ENCODE assay signal across 8 mouse cellular contexts in the genomic region with DNA sequence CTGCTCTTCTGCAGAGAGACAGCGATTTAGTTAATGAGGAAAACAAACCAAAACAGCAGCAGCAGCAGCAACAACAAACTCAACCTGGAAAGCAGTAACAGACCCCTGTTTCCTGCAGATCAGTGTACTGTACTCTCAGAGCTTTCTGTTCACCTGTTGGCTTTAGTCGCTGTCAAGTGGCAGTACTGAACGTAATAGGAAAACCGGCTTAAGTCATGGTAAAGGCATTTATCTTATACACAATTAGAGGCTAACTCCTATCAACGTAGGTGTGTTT. TPM values are rescaled to one million over a fixed set of nuclear protein-coding genes. Genes with fewer than 3 reads are reported as not detected.
DNase-seq lines count a peak whose midpoint lies in the region; ATAC-seq and TF ChIP-seq lines count a peak whose summit lies in the region.

No protein-coding gene starts in this region.

- TF ChIP-seq POLR2A in bone marrow macrophage, adult 2 months (IDR thresholded peaks at IDR 0.05; ENCODE audit: borderline replicate concordance, low read depth, low read length), result no peak

- H3K4me1 ChIP-seq in heart, embryonic 14.5 days (ENCODE audit: control insufficient read depth in 2 of 2, insufficient read depth in 2 of 2, low read length in 2 of 2), result peaks cover 0 to 25% of the 10 kb centered on the region in 2 experiments; a peak in 3 of 4 replicates
- peaks cover 4% of the 10 kb centered on the region; the same call in 1 of the 2 replicates for H3K4me1 ChIP-seq in bone marrow macrophage, adult 2 months (ENCODE audit: control insufficient read depth, insufficient read depth, low read length)
- no peaks in the 10 kb centered on the region for H3K4me1 ChIP-seq in hindbrain, embryonic 11.5 days (replicated peaks; ENCODE audit: control insufficient read depth, insufficient read depth, low read length)
- peaks cover 8% of the 10 kb centered on the region for H3K4me1 ChIP-seq in midbrain, embryonic 11.5 days (ENCODE audit: control insufficient read depth, insufficient read depth, low read length)

- H3K27ac ChIP-seq in heart, embryonic 14.5 days (replicated peaks in 1 of 2; ENCODE audit: control insufficient read depth in 1 of 2, insufficient read depth in 1 of 2, low read depth in 2 of 2, low read length in 2 of 2), result peak overlapping the region; percentile 41 to 97; a peak in 1 of 4 replicates
- no peak overlapping the region for H3K27ac ChIP-seq in bone marrow macrophage, adult 2 months (ENCODE audit: insufficient read depth, low read depth, low read length)
- no peak overlapping the region for H3K27ac ChIP-seq in hindbrain, embryonic 11.5 days (ENCODE audit: low read depth, low read length)
- no peak overlapping the region for H3K27ac ChIP-seq in midbrain, embryonic 11.5 days (ENCODE audit: low read depth, low read length)

- no peak for ATAC-seq in heart, embryonic 14.5 days (ENCODE audit: insufficient number of reproducible peaks, insufficient read depth, low FRiP score, low read depth)
- ATAC-seq in hindbrain, embryonic 11.5 days (ENCODE audit: low FRiP score), result no peak
- ATAC-seq in midbrain, embryonic 11.5 days (ENCODE audit: low FRiP score), result no peak

- peak overlapping the region; percentile 67 for H3K4me2 ChIP-seq in heart, embryonic 14.5 days (ENCODE audit: low read length)
- H3K4me2 ChIP-seq in hindbrain, embryonic 11.5 days (replicated peaks; ENCODE audit: low read depth, low read length), result peak overlapping the region; percentile 91
- H3K4me2 ChIP-seq in midbrain, embryonic 11.5 days, result peak overlapping the region; percentile 89

- DNase-seq in heart, postnatal 36 days, result no peak
- DNase-seq in hindbrain, embryonic 11.5 days (ENCODE audit: low spot score), result no peak
- DNase-seq in midbrain, embryonic 11.5 days (ENCODE audit: low spot score, missing footprints), result no peak
- DNase-seq in adrenal gland, postnatal 4 days (ENCODE audit: low spot score in 2 of 2), result no peak
- DNase-seq in thymus, adult 18-20 months, result no peak
- DNase-seq in kidney, postnatal 25 days, result no peak

- no peaks in the 10 kb centered on the region for H3K9me3 ChIP-seq in heart, embryonic 14.5 days (ENCODE audit: control insufficient read depth, low read length)
- no peaks in the 10 kb centered on the region for H3K9me3 ChIP-seq in hindbrain, embryonic 11.5 days (ENCODE audit: control insufficient read depth, low read length)
- no peaks in the 10 kb centered on the region for H3K9me3 ChIP-seq in midbrain, embryonic 11.5 days (ENCODE audit: control insufficient read depth, low read length)

- peak overlapping the region; percentile 88; the same call in 1 of the 2 replicates for H3K9ac ChIP-seq in heart, embryonic 14.5 days (ENCODE audit: low read length)
- H3K9ac ChIP-seq in hindbrain, embryonic 11.5 days (ENCODE audit: low read depth, low read length), result 0 out of 2 replicates have a peak overlapping the region, but pooled peaks have one; percentile 1
- H3K9ac ChIP-seq in midbrain, embryonic 11.5 days (ENCODE audit: low read length), result peak overlapping the region; percentile 98

- H3K4me3 ChIP-seq in heart, embryonic 14.5 days (ENCODE audit: control insufficient read depth in 1 of 2, insufficient read depth in 1 of 2, low read depth in 1 of 2, low read length in 2 of 2), result peak overlapping the region; percentile 57 to 76; a peak in 3 of 4 replicates
- peak overlapping the region; percentile 82; the same call in 1 of the 2 replicates for H3K4me3 ChIP-seq in bone marrow macrophage, adult 2 months (ENCODE audit: insufficient read depth, low read length)
- H3K4me3 ChIP-seq in hindbrain, embryonic 11.5 days (ENCODE audit: low read depth, low read length), result peak overlapping the region; percentile 91
- peak overlapping the region; percentile 88 for H3K4me3 ChIP-seq in midbrain, embryonic 11.5 days (ENCODE audit: low read depth, low read length)

- intact Hi-C loops in heart, postnatal 36 days (cut with DNase I), result loop anchor here (10.0 kb wide), 1 partner anchor 231 kb away; a partner anchor contains a TSS

- no peak for TF ChIP-seq CTCF in bone marrow macrophage, adult 2 months (IDR thresholded peaks at IDR 0.05; ENCODE audit: low read depth, low read length)

- H3K27me3 ChIP-seq in heart, embryonic 14.5 days (ENCODE audit: control insufficient read depth, insufficient read depth, low read length), result no peaks in the 10 kb centered on the region
- H3K27me3 ChIP-seq in hindbrain, embryonic 11.5 days (ENCODE audit: control insufficient read depth, insufficient read depth, low read length), result no peaks in the 10 kb centered on the region
- H3K27me3 ChIP-seq in midbrain, embryonic 11.5 days (ENCODE audit: control insufficient read depth, insufficient read depth, low read length), result no peaks in the 10 kb centered on the region

- WGBS in heart, embryonic 14.5 days, result 42% methylated on average over 5 of the region's 5 CpGs
- 65% methylated on average over 5 of the region's 5 CpGs for WGBS in hindbrain, embryonic 11.5 days
- 70% methylated on average over 5 of the region's 5 CpGs for WGBS in midbrain, embryonic 11.5 days

- 0 out of 2 replicates have a peak, but pooled peaks cover 2% of the 10 kb centered on the region for H3K36me3 ChIP-seq in heart, embryonic 14.5 days (ENCODE audit: control insufficient read depth, insufficient read depth, low read length)
- no peaks in the 10 kb centered on the region for H3K36me3 ChIP-seq in hindbrain, embryonic 11.5 days (ENCODE audit: control insufficient read depth, insufficient read depth, low read length)
- no peaks in the 10 kb centered on the region for H3K36me3 ChIP-seq in midbrain, embryonic 11.5 days (ENCODE audit: control insufficient read depth, insufficient read depth, low read length)

RNA-seq across cellular contexts. Expression of a gene that starts 2.3 kb away (rescaled TPM):
- 25.6 and 28.1 TPM in 2 replicates for polyA plus RNA-seq in heart, embryonic 14.5 days (2014; fragmentation: Nextera tagmentation; extraction: Ambion mirVana)
- 10 to 100 TPM; 13.5 to 14.6 TPM for total RNA-seq in heart, postnatal 36 days (2021)
- polyA plus RNA-seq in bone marrow macrophage, adult 2 months (2012; ENCODE audit: insufficient read depth, insufficient read length, missing spikeins), result 8.1 and 10.1 TPM in 2 replicates
- 39.6 and 55.7 TPM in 2 replicates for polyA plus RNA-seq in hindbrain, embryonic 11.5 days (2014; fragmentation: Nextera tagmentation; extraction: Ambion mirVana)
- polyA plus RNA-seq in midbrain, embryonic 11.5 days (2014; fragmentation: Nextera tagmentation; extraction: Ambion mirVana), result 40.1 and 43.1 TPM in 2 replicates
- total RNA-seq in adrenal gland, postnatal 4 days (2021), result 10 to 100 TPM; 41.6 to 45.6 TPM

Comparison
In these comparisons a context has a peak if more than half of its experiments do, and no peak if none do; other contexts are left out.
1. H3K27ac ChIP-seq: peak in heart, embryonic 14.5 days (2 of 2); none in bone marrow macrophage, adult 2 months (single experiment), hindbrain, embryonic 11.5 days (single experiment) and midbrain, embryonic 11.5 days (single experiment).
2. H3K9ac ChIP-seq: peak in every context shown above with its lines; median percentile 98 in midbrain, embryonic 11.5 days; 88 in heart, embryonic 14.5 days; 1 in hindbrain, embryonic 11.5 days.
3. Peak in every context shown above with its lines, with median percentiles within 50 percentile points of each other: H3K4me2 ChIP-seq and H3K4me3 ChIP-seq.